Mouse (Mus musculus) layer of hippocampus, adult 8-10 months (tissue): ENCODE data around the gene Serpinb2. TPM values are rescaled to one million over a fixed set of nuclear protein-coding genes. Genes with fewer than 3 reads are reported as not detected.
A peak's percentile ranks its signal among the peaks of the same experiment; 100 is the strongest.

ENCODE experiments used
- DNase-seq, 2 experiments: peaks; one replicate each; pipeline ENCODE4 v3.0.0; 2022; ENCODE audit warnings: low spot score in 2 of 2
- total RNA-seq, 4 experiments: library from RNA; stranded (reverse); gene quantifications; 2 replicates each; pipeline ENCODE4 v1.2.4; 2022

Gene Serpinb2
- total RNA-seq, 4 experiments from 2014 or later: not detected

GRCm38 (mm10) chr1:107581220-107581619, 70.0 kb downstream of the Serpinb2 start:
- peak; percentile 15 to 33 for DNase-seq

- DNase-seq: no peak
Measured at GRCm38 (mm10) chr1:107582900-107583299, 71.7 kb downstream of the Serpinb2 start.

- no peak for DNase-seq
Measured at GRCm38 (mm10) chr1:107583958-107584376, 72.7 kb downstream of the Serpinb2 start.

- DNase-seq: no peak
Measured at GRCm38 (mm10) chr1:107584932-107585331, 73.7 kb downstream of the Serpinb2 start.

Other genes with a start within 250 kb of the Serpinb2 start
- gene Serpinb3b, start 233.1 kb upstream of the Serpinb2 start, total RNA-seq: not detected
- gene Serpinb3c, start 233.1 kb upstream of the Serpinb2 start, total RNA-seq: not detected
- not detected for gene Serpinb11, start 150.2 kb upstream of the Serpinb2 start, total RNA-seq
- gene Serpinb7, start 111.8 kb upstream of the Serpinb2 start, total RNA-seq: under 1 TPM in 3 of 4 experiments, not detected in 1; 0.17 to 0.41 (median 0.24) TPM
- 1 to 10 TPM; 2.0 to 7.1 (median 4.2) TPM for gene Serpinb8, start 78.6 kb downstream of the Serpinb2 start, total RNA-seq